Mouse (Mus musculus): ENCODE measurements around the gene Il3.

DNA sequence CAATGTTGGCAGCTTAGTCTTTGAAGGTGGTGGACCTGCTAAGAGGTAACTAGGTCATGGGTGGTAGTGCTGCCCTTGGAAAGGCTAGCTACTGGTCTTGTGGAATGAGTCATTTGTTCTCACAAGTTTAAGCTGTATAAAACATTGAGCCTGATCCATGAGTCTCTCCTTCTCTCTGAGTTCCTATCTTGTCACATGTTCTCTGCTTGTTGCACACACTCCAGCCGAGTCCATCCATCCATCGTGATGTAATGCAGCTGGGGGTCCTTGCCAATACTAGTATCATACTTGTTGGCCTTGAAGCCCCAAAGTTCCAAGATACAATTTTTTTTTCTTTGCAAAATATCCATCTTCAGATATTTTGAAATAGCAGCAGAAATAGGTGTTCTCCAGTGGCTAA lies 39.6 kb downstream of the Il3 start:
- no peak for TF ChIP-seq EP300 (IDR thresholded peaks at IDR 0.05; ENCODE audit: insufficient read depth, low read depth, low read length)
- TF ChIP-seq CTCF (IDR thresholded peaks at IDR 0.05): no peak

Data from heart, adult 2 months (tissue).